Mouse (Mus musculus) ES-E14 (cell line): ENCODE data around the gene Gm11595.

Experiments
- ZC3H11A ChIP-seq: IDR thresholded peaks from 2 replicates; pipeline ENCODE4 v1.6.1; 2012; ENCODE audit warnings: low read depth, mild to moderate bottlenecking, inconsistent platforms, low read length, borderline replicate concordance
- ZNF384 ChIP-seq: IDR thresholded peaks from 2 replicates; pipeline ENCODE4 v1.6.1; 2012; ENCODE audit warnings: low read depth, low read length, inconsistent platforms

- no peak for TF ChIP-seq ZNF384
- TF ChIP-seq ZC3H11A, result no peak
These were observed 38.5 kb downstream of the Gm11595 start, which contains the start of gene Gm14180 for GRCm38 (mm10) chr11:99734190-99734589.
